Mouse (Mus musculus): Measurements from ENCODE around the gene Frmd4b. TPM values are rescaled to one million over a fixed set of nuclear protein-coding genes. Genes with fewer than 3 reads are reported as not detected.
"Not testable (repeated sequence)": the region's sequence is repeated elsewhere in the genome, so short reads cannot be mapped to it uniquely, and the experiment has no call there.

The Frmd4b gene
- polyA plus RNA-seq, 1 experiment from 2014 or later, result 10.6 TPM

- Histone ChIP-seq H3K27ac (ENCODE audit: low read length) (no peak overlapping the region), H3K36me3 (ENCODE audit: control insufficient read depth, insufficient read depth, low read length) (no peaks in the 10 kb centered on the region), H3K4me1 (ENCODE audit: control insufficient read depth, insufficient read depth, low read length) (peaks cover 10% of the 10 kb centered on the region), H3K4me3 (ENCODE audit: low read length) (no peak overlapping the region), H3K4me2 (ENCODE audit: low read depth, low read length) (no peak overlapping the region), H3K9ac (ENCODE audit: low read depth, low read length) (no peak overlapping the region), H3K9me3 (ENCODE audit: control insufficient read depth, low read length) (no peaks in the 10 kb centered on the region), H3K27me3 (replicated peaks; ENCODE audit: control insufficient read depth, insufficient read depth, low read length) (no peaks in the 10 kb centered on the region)
- no peak for ATAC-seq
- 77% methylated on average over 3 of the region's 3 CpGs for WGBS
Observed at GRCm38 (mm10) chr6:97273777-97274176, 343.6 kb downstream of the Frmd4b start.

- no peaks in the 10 kb centered on the region for H3K27me3 ChIP-seq (replicated peaks; ENCODE audit: control insufficient read depth, insufficient read depth, low read length)
- H3K27ac ChIP-seq (ENCODE audit: low read length), result no peak overlapping the region
- no peaks in the 10 kb centered on the region for H3K36me3 ChIP-seq (ENCODE audit: control insufficient read depth, insufficient read depth, low read length)
- H3K9me3 ChIP-seq (ENCODE audit: control insufficient read depth, low read length), result no peaks in the 10 kb centered on the region
- H3K4me1 ChIP-seq (ENCODE audit: control insufficient read depth, insufficient read depth, low read length), result peaks cover 5% of the 10 kb centered on the region; the same call in 1 of the 2 replicates
- 59% methylated on average over 16 of the region's 16 CpGs for WGBS
- H3K9ac ChIP-seq (ENCODE audit: low read depth, low read length), result no peak overlapping the region
- ATAC-seq, result no peak
- H3K4me2 ChIP-seq (ENCODE audit: low read depth, low read length), result no peak overlapping the region
- no peak overlapping the region for H3K4me3 ChIP-seq (ENCODE audit: low read length)
Observed at GRCm38 (mm10) chr6:97273058-97273710, 344.2 kb downstream of the Frmd4b start.

GRCm38 (mm10) chr6:97272349-97272748, 345.0 kb downstream of the Frmd4b start:
- Histone ChIP-seq H3K27me3 (replicated peaks; ENCODE audit: control insufficient read depth, insufficient read depth, low read length) (no peaks in the 10 kb centered on the region), H3K27ac (ENCODE audit: low read length) (no peak overlapping the region), H3K4me1 (ENCODE audit: control insufficient read depth, insufficient read depth, low read length) (0 out of 2 replicates have a peak, but pooled peaks cover 3% of the 10 kb centered on the region), H3K36me3 (ENCODE audit: control insufficient read depth, insufficient read depth, low read length) (no peaks in the 10 kb centered on the region), H3K4me2 (ENCODE audit: low read depth, low read length) (no peak overlapping the region), H3K9ac (ENCODE audit: low read depth, low read length) (no peak overlapping the region), H3K9me3 (ENCODE audit: control insufficient read depth, low read length) (no peaks in the 10 kb centered on the region), H3K4me3 (ENCODE audit: low read length) (no peak overlapping the region)
- 80% methylated on average over 2 of the region's 2 CpGs for WGBS
- no peak for ATAC-seq

GRCm38 (mm10) chr6:97269596-97269995, 347.7 kb downstream of the Frmd4b start:
- Histone ChIP-seq H3K9ac (ENCODE audit: low read depth, low read length) (no peak overlapping the region), H3K36me3 (ENCODE audit: control insufficient read depth, insufficient read depth, low read length) (no peaks in the 10 kb centered on the region), H3K27ac (ENCODE audit: low read length) (no peak overlapping the region), H3K4me2 (ENCODE audit: low read depth, low read length) (no peak overlapping the region), H3K4me3 (ENCODE audit: low read length) (no peak overlapping the region), H3K4me1 (ENCODE audit: control insufficient read depth, insufficient read depth, low read length) (no peaks in the 10 kb centered on the region), H3K9me3 (ENCODE audit: control insufficient read depth, low read length) (no peaks in the 10 kb centered on the region), H3K27me3 (replicated peaks; ENCODE audit: control insufficient read depth, insufficient read depth, low read length) (no peaks in the 10 kb centered on the region)
- 77% methylated on average over 11 of the region's 11 CpGs for WGBS
- ATAC-seq, result no peak

- H3K9me3 ChIP-seq (ENCODE audit: control insufficient read depth, low read length), result no peaks in the 10 kb centered on the region
- H3K9ac ChIP-seq (ENCODE audit: low read depth, low read length), result no peak overlapping the region
- H3K27me3 ChIP-seq (replicated peaks; ENCODE audit: control insufficient read depth, insufficient read depth, low read length), result no peaks in the 10 kb centered on the region
- H3K27ac ChIP-seq (ENCODE audit: low read length), result no peak overlapping the region
- H3K4me2 ChIP-seq (ENCODE audit: low read depth, low read length), result no peak overlapping the region
- WGBS, result 92% methylated on average over 2 of the region's 2 CpGs
- ATAC-seq, result no peak
- H3K36me3 ChIP-seq (ENCODE audit: control insufficient read depth, insufficient read depth, low read length), result no peaks in the 10 kb centered on the region
- no peaks in the 10 kb centered on the region for H3K4me1 ChIP-seq (ENCODE audit: control insufficient read depth, insufficient read depth, low read length)
- no peak overlapping the region for H3K4me3 ChIP-seq (ENCODE audit: low read length)
Observed at GRCm38 (mm10) chr6:97267132-97267531, 350.2 kb downstream of the Frmd4b start.

- H3K4me3 ChIP-seq (ENCODE audit: low read length), result no peak overlapping the region
Observed at GRCm38 (mm10) chr6:97266661-97267060, 350.7 kb downstream of the Frmd4b start.

GRCm38 (mm10) chr6:97265705-97266104, 351.6 kb downstream of the Frmd4b start:
- no peaks in the 10 kb centered on the region for H3K4me1 ChIP-seq (ENCODE audit: control insufficient read depth, insufficient read depth, low read length)

More at GRCm38 (mm10) chr6:97266661-97267060, 350.7 kb downstream of the Frmd4b start:
- H3K4me2 ChIP-seq (ENCODE audit: low read depth, low read length), result no peak overlapping the region
- H3K9ac ChIP-seq (ENCODE audit: low read depth, low read length), result no peak overlapping the region
- H3K27ac ChIP-seq (ENCODE audit: low read length), result no peak overlapping the region
- H3K27me3 ChIP-seq (replicated peaks; ENCODE audit: control insufficient read depth, insufficient read depth, low read length), result no peaks in the 10 kb centered on the region
- 80% methylated on average over 4 of the region's 4 CpGs for WGBS
- no peaks in the 10 kb centered on the region for H3K9me3 ChIP-seq (ENCODE audit: control insufficient read depth, low read length)
- ATAC-seq, result no peak
- H3K36me3 ChIP-seq (ENCODE audit: control insufficient read depth, insufficient read depth, low read length), result no peaks in the 10 kb centered on the region
- no peaks in the 10 kb centered on the region for H3K4me1 ChIP-seq (ENCODE audit: control insufficient read depth, insufficient read depth, low read length)

GRCm38 (mm10) chr6:97265240-97265639, 352.1 kb downstream of the Frmd4b start:
- H3K9me3 ChIP-seq (ENCODE audit: control insufficient read depth, low read length), result no peaks in the 10 kb centered on the region
- 65% methylated on average over 8 of the region's 8 CpGs for WGBS
- H3K4me1 ChIP-seq (ENCODE audit: control insufficient read depth, insufficient read depth, low read length), result no peaks in the 10 kb centered on the region
- no peak for ATAC-seq
- no peak overlapping the region for H3K9ac ChIP-seq (ENCODE audit: low read depth, low read length)
- no peak overlapping the region for H3K27ac ChIP-seq (ENCODE audit: low read length)
- no peaks in the 10 kb centered on the region for H3K27me3 ChIP-seq (replicated peaks; ENCODE audit: control insufficient read depth, insufficient read depth, low read length)
- no peaks in the 10 kb centered on the region for H3K36me3 ChIP-seq (ENCODE audit: control insufficient read depth, insufficient read depth, low read length)
- no peak overlapping the region for H3K4me3 ChIP-seq (ENCODE audit: low read length)
- no peak overlapping the region for H3K4me2 ChIP-seq (ENCODE audit: low read depth, low read length)

More at GRCm38 (mm10) chr6:97265705-97266104, 351.6 kb downstream of the Frmd4b start:
- no peak overlapping the region for H3K9ac ChIP-seq (ENCODE audit: low read depth, low read length)
- no peaks in the 10 kb centered on the region for H3K27me3 ChIP-seq (replicated peaks; ENCODE audit: control insufficient read depth, insufficient read depth, low read length)
- no peaks in the 10 kb centered on the region for H3K9me3 ChIP-seq (ENCODE audit: control insufficient read depth, low read length)
- WGBS, result 68% methylated on average over 3 of the region's 3 CpGs
- no peak for ATAC-seq
- H3K4me2 ChIP-seq (ENCODE audit: low read depth, low read length), result no peak overlapping the region
- H3K36me3 ChIP-seq (ENCODE audit: control insufficient read depth, insufficient read depth, low read length), result no peaks in the 10 kb centered on the region
- no peak overlapping the region for H3K27ac ChIP-seq (ENCODE audit: low read length)
- H3K4me3 ChIP-seq (ENCODE audit: low read length), result no peak overlapping the region

GRCm38 (mm10) chr6:97263750-97264149, 353.6 kb downstream of the Frmd4b start:
- H3K9ac ChIP-seq (ENCODE audit: low read depth, low read length); H3K4me1 ChIP-seq (ENCODE audit: control insufficient read depth, insufficient read depth, low read length); H3K27ac ChIP-seq (ENCODE audit: low read length); H3K4me2 ChIP-seq (ENCODE audit: low read depth, low read length); H3K36me3 ChIP-seq (ENCODE audit: control insufficient read depth, insufficient read depth, low read length); H3K27me3 ChIP-seq (replicated peaks; ENCODE audit: control insufficient read depth, insufficient read depth, low read length); H3K9me3 ChIP-seq (ENCODE audit: control insufficient read depth, low read length); H3K4me3 ChIP-seq (ENCODE audit: low read length); ATAC-seq: not testable (repeated sequence)

GRCm38 (mm10) chr6:97262229-97262628, 355.1 kb downstream of the Frmd4b start:
- WGBS, result 59% methylated on average over 4 of the region's 4 CpGs
- Histone ChIP-seq H3K4me1 (ENCODE audit: control insufficient read depth, insufficient read depth, low read length) (no peaks in the 10 kb centered on the region), H3K36me3 (ENCODE audit: control insufficient read depth, insufficient read depth, low read length) (no peaks in the 10 kb centered on the region), H3K9me3 (ENCODE audit: control insufficient read depth, low read length) (no peaks in the 10 kb centered on the region), H3K4me3 (ENCODE audit: low read length) (no peak overlapping the region), H3K4me2 (ENCODE audit: low read depth, low read length) (no peak overlapping the region), H3K27ac (ENCODE audit: low read length) (no peak overlapping the region), H3K9ac (ENCODE audit: low read depth, low read length) (no peak overlapping the region), H3K27me3 (replicated peaks; ENCODE audit: control insufficient read depth, insufficient read depth, low read length) (no peaks in the 10 kb centered on the region)
- ATAC-seq, result no peak
